8 mouse cellular contexts compared by ENCODE assay signal in the genomic region with DNA sequence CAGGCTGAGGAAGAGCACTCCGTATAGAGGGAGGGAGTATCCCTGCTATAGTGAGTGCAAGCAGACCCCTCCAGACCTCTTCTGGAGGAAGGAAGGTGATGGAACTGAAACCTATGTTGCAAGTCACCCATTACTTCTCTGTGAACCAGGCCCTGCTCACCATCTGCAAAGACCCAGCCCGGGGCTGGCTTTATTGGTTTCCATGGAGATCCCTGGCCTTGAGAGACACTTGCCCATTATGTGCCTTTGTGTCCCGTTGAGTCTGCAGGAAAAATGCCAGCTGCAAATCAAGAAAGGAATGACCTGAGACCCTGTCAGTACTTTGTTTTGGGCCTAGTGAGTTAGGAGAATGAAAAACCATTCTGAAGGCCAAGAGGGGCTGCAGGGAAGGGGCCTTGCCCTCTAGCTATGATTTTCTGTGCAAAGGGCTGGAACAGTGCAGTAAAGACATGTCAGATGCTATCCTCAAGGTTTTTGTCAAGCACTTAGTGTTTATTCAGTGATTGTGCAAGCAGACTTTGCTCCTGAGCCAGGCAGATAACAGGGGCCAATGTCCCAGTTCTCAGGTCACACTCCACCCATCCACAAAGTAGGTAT. TPM values are rescaled to one million over a fixed set of nuclear protein-coding genes. Genes with fewer than 3 reads are reported as not detected.
DNase-seq lines count a peak whose midpoint lies in the region; ATAC-seq and TF ChIP-seq lines count a peak whose summit lies in the region.
"Had no signal": no experiment of that assay in that cellular context is flagged by ENCODE, and none has a peak within 500 bp of the region (broad histone marks: within the 10 kb centered on the region; RNA-seq: fewer than 3 reads in every experiment).

No protein-coding gene starts in this region.

- no peaks in the 10 kb centered on the region for H3K36me3 ChIP-seq in forebrain, postnatal 0 days (ENCODE audit: insufficient read depth)
- no peaks in the 10 kb centered on the region for H3K36me3 ChIP-seq in midbrain, embryonic 10.5 days

- H3K9me3 ChIP-seq in forebrain, postnatal 0 days (ENCODE audit: low read length) = no peaks in the 10 kb centered on the region
- H3K9me3 ChIP-seq in midbrain, embryonic 10.5 days (replicated peaks) = no peaks in the 10 kb centered on the region; the same call in 1 of the 2 replicates

- no peaks in the 10 kb centered on the region for H3K4me1 ChIP-seq in forebrain, postnatal 0 days (ENCODE audit: insufficient read depth)
- H3K4me1 ChIP-seq in midbrain, embryonic 10.5 days = peaks cover 32% of the 10 kb centered on the region

- DNase-seq in testis, postnatal 10 days (ENCODE audit: low spot score) = peak; percentile 40
- no peak for DNase-seq in testis, postnatal 14 days (ENCODE audit: low spot score)
- DNase-seq in forebrain, postnatal 0 days = peak; percentile 41
- DNase-seq in midbrain, embryonic 10.5 days (ENCODE audit: low spot score) = peak; percentile 71
- DNase-seq in thymus, postnatal 36 days = no peak
- no peak for DNase-seq in right cerebral cortex, postnatal 14 days
- DNase-seq in layer of hippocampus, postnatal 36 days = no peak

- H3K27ac ChIP-seq in forebrain, postnatal 0 days (ENCODE audit: low read depth, low read length) = no peak overlapping the region
- H3K27ac ChIP-seq in midbrain, embryonic 10.5 days (replicated peaks) = peak overlapping the region; percentile 83
- H3K27ac ChIP-seq: layer of hippocampus, adult 2 months had no signal

- H3K4me3 ChIP-seq in forebrain, postnatal 0 days (ENCODE audit: low read depth, low read length) = no peak overlapping the region
- H3K4me3 ChIP-seq in midbrain, embryonic 10.5 days = no peak overlapping the region
- H3K4me3 ChIP-seq: layer of hippocampus, adult 2 months had no signal

- H3K27me3 ChIP-seq in forebrain, postnatal 0 days (ENCODE audit: insufficient read depth, low read length) = no peaks in the 10 kb centered on the region
- H3K27me3 ChIP-seq in midbrain, embryonic 10.5 days (ENCODE audit: low read depth, poor library complexity, severe bottlenecking) = peaks cover 12% of the 10 kb centered on the region; the same call in 1 of the 2 replicates

- ATAC-seq in forebrain, postnatal 0 days = peak; percentile 68

- TF ChIP-seq CTCF in forebrain, postnatal 0 days (IDR thresholded peaks at IDR 0.05; ENCODE audit: low read depth) = no peak

- H3K9ac ChIP-seq in forebrain, postnatal 0 days = no peak overlapping the region

- no peak overlapping the region for H3K4me2 ChIP-seq in forebrain, postnatal 0 days (ENCODE audit: low read depth)

- WGBS in forebrain, postnatal 0 days = 14% methylated on average over 3 of the region's 3 CpGs
- 16% methylated on average over 3 of the region's 3 CpGs for WGBS in midbrain, embryonic 10.5 days

RNA-seq across cellular contexts. Expression of a gene that starts 53.0 kb away (rescaled TPM):
- 76.1 and 104 TPM in 2 replicates for total RNA-seq in forebrain, postnatal 0 days (2014; rRNA removed)
- polyA plus RNA-seq in forebrain, postnatal 0 days (2015; fragmentation: Nextera tagmentation; extraction: Ambion mirVana) = 54.9 and 69.4 TPM in 2 replicates
- 16.4 and 23.4 TPM in 2 replicates for polyA plus RNA-seq in midbrain, embryonic 10.5 days (2016; fragmentation: Nextera tagmentation; extraction: Ambion mirVana)
- total RNA-seq in layer of hippocampus, postnatal 36 days (2021) = 100 to 1,000 TPM; 134 to 141 TPM

Comparison
In these comparisons a context has a peak if more than half of its experiments do, and no peak if none do; other contexts are left out.
1. DNase-seq: peak in testis, postnatal 10 days (single experiment), forebrain, postnatal 0 days (single experiment) and midbrain, embryonic 10.5 days (single experiment); none in testis, postnatal 14 days (single experiment), thymus, postnatal 36 days (0 of 2), right cerebral cortex, postnatal 14 days (single experiment) and layer of hippocampus, postnatal 36 days (0 of 2).